Mouse (Mus musculus) CH12.LX (cell line): ENCODE measurements around the gene Pfn1. TPM values are rescaled to one million over a fixed set of nuclear protein-coding genes. Genes with fewer than 3 reads are reported as not detected.

Source experiments
- DNase-seq: peaks from one replicate; pipeline ENCODE4 v3.0.0-alpha.2; 2013; ENCODE audit errors: extremely low read depth
- H3K27ac ChIP-seq: 2 replicates; pipeline ENCODE4 v1.5.1; 2012; ENCODE audit warnings: low read depth, mild to moderate bottlenecking, control low read depth, moderate library complexity; ENCODE audit not compliant: insufficient read depth
- H3K27me3 ChIP-seq: replicated peaks from 2 replicates; pipeline ENCODE3; 2012; ENCODE audit warnings: inconsistent platforms
- H3K36me3 ChIP-seq, 2 experiments: replicated peaks in 1 of 2; 2 replicates each; pipeline versions ENCODE3 to v1.6.1; 2012; ENCODE audit warnings: inconsistent platforms in 1 of 2, low read length in 1 of 2, mild to moderate bottlenecking in 1 of 2, mixed read lengths in 1 of 2, moderate library complexity in 1 of 2; ENCODE audit not compliant: control insufficient read depth in 1 of 2, insufficient read depth in 1 of 2
- H3K4me1 ChIP-seq, 2 experiments: 2 replicates each; pipeline ENCODE4 v1.6.1; 2012; ENCODE audit warnings: inconsistent platforms in 1 of 2, moderate library complexity in 1 of 2; ENCODE audit not compliant: insufficient read depth in 2 of 2, control insufficient read depth in 1 of 2
- H3K4me2 ChIP-seq: 2 replicates; pipeline ENCODE4 v1.6.1; 2012; ENCODE audit warnings: low read depth, mild to moderate bottlenecking, control low read depth; ENCODE audit not compliant: poor library complexity, insufficient read depth, severe bottlenecking
- H3K4me3 ChIP-seq, 3 experiments: fragments of 150-350 bp in 1 of 3; sonication (generic) in 1 of 3; replicated peaks in 1 of 3; 2 replicates each; pipeline versions ENCODE3 to v1.5.1; 2011 to 2012; ENCODE audit warnings: low read depth in 2 of 3, low read length in 2 of 3, mild to moderate bottlenecking in 2 of 3, moderate library complexity in 2 of 3, control low read depth in 1 of 3, improper control_type of control experiment in 1 of 3, inconsistent platforms in 1 of 3, mixed read lengths in 1 of 3; ENCODE audit not compliant: poor library complexity in 1 of 3
- H3K79me2 ChIP-seq: replicated peaks from 2 replicates; pipeline ENCODE4 v1.6.1; 2012; ENCODE audit warnings: mild to moderate bottlenecking, moderate library complexity; ENCODE audit not compliant: control insufficient read depth, poor library complexity, insufficient read depth, severe bottlenecking; ENCODE audit errors: extremely low read depth
- H3K9ac ChIP-seq: 2 replicates; pipeline ENCODE4 v1.6.1; 2012; ENCODE audit warnings: low read depth, mild to moderate bottlenecking, control low read depth, moderate library complexity; ENCODE audit not compliant: insufficient read depth
- H3K9me3 ChIP-seq: replicated peaks from 2 replicates; pipeline ENCODE3; 2012; ENCODE audit warnings: low read length, inconsistent platforms, mixed read lengths
- CHD2 ChIP-seq: IDR thresholded peaks from 2 replicates; pipeline ENCODE4 v1.6.1; 2011; ENCODE audit warnings: low read length, improper control_type of control experiment
- CTCF ChIP-seq, 2 experiments: IDR thresholded peaks in 1 of 2; conservative IDR thresholded peaks in 1 of 2; 2 replicates each; pipeline ENCODE4 v1.5.1; 2011 to 2012; ENCODE audit warnings: low read depth in 2 of 2, low read length in 2 of 2, improper control_type of control experiment in 1 of 2, inconsistent platforms in 1 of 2, mild to moderate bottlenecking in 1 of 2, moderate library complexity in 1 of 2
- E2F4 ChIP-seq: IDR thresholded peaks from 2 replicates; pipeline ENCODE4 v1.6.1; 2011; ENCODE audit warnings: low read depth, low read length, improper control_type of control experiment; ENCODE audit not compliant: insufficient replicate concordance
- ELF1 ChIP-seq: IDR thresholded peaks from 2 replicates; pipeline ENCODE4 v1.6.1; 2014; ENCODE audit warnings: low read depth, mild to moderate bottlenecking, inconsistent platforms, low read length, improper control_type of control experiment
- EP300 ChIP-seq: IDR thresholded peaks from 2 replicates; pipeline ENCODE4 v1.6.1; 2011; ENCODE audit warnings: low read length, improper control_type of control experiment
- ETS1 ChIP-seq: conservative IDR thresholded peaks from 2 replicates; pipeline ENCODE4 v1.6.1; 2012; ENCODE audit warnings: low read depth, mild to moderate bottlenecking, inconsistent platforms, low read length, improper control_type of control experiment, moderate library complexity
- GABPA ChIP-seq: IDR thresholded peaks from 2 replicates; pipeline ENCODE4 v1.6.1; 2012; ENCODE audit warnings: low read depth, low read length, improper control_type of control experiment, inconsistent platforms; ENCODE audit not compliant: insufficient replicate concordance
- HCFC1 ChIP-seq: IDR thresholded peaks from 2 replicates; pipeline ENCODE4 v1.6.1; 2012; ENCODE audit warnings: low read depth, mild to moderate bottlenecking, inconsistent platforms, low read length, improper control_type of control experiment
- JUN ChIP-seq: IDR thresholded peaks from 2 replicates; pipeline ENCODE4 v1.6.1; 2011; ENCODE audit warnings: low read depth, mild to moderate bottlenecking, low read length, improper control_type of control experiment, moderate library complexity; ENCODE audit not compliant: insufficient read depth
- JUND ChIP-seq: conservative IDR thresholded peaks from 2 replicates; pipeline ENCODE4 v1.6.1; 2011; ENCODE audit warnings: low read depth, low read length, improper control_type of control experiment
- KAT2A ChIP-seq: IDR thresholded peaks from 2 replicates; pipeline ENCODE4 v1.6.1; 2012; ENCODE audit warnings: low read length, improper control_type of control experiment, inconsistent platforms; ENCODE audit not compliant: insufficient replicate concordance
- MAFK ChIP-seq: IDR thresholded peaks from 2 replicates; pipeline ENCODE4 v1.6.1; 2011; ENCODE audit warnings: low read length, improper control_type of control experiment; ENCODE audit not compliant: insufficient replicate concordance
- MAZ ChIP-seq: IDR thresholded peaks from 2 replicates; pipeline ENCODE4 v1.6.1; 2012; ENCODE audit warnings: low read depth, mild to moderate bottlenecking, inconsistent platforms, low read length, improper control_type of control experiment, moderate library complexity
- MXI1 ChIP-seq: IDR thresholded peaks from 2 replicates; pipeline ENCODE4 v1.6.1; 2011; ENCODE audit warnings: mild to moderate bottlenecking, low read depth, low read length, improper control_type of control experiment
- NELFE ChIP-seq: IDR thresholded peaks from 2 replicates; pipeline ENCODE4 v1.6.1; 2011; ENCODE audit warnings: low read depth, low read length, improper control_type of control experiment
- PAX5 ChIP-seq: IDR thresholded peaks from 2 replicates; pipeline ENCODE4 v1.6.1; 2012; ENCODE audit warnings: low read length, inconsistent platforms, mixed read lengths
- POLR2A ChIP-seq: IDR thresholded peaks from 2 replicates; pipeline ENCODE4 v1.6.1; 2011; ENCODE audit warnings: low read depth, mild to moderate bottlenecking, improper control_type of control experiment, low read length
- POLR2AphosphoS2 ChIP-seq: IDR thresholded peaks from 2 replicates; pipeline ENCODE4 v1.6.1; 2011; ENCODE audit warnings: low read depth, low read length, improper control_type of control experiment
- RAD21 ChIP-seq: IDR thresholded peaks from 2 replicates; pipeline ENCODE4 v1.6.1; 2011; ENCODE audit warnings: low read depth, mild to moderate bottlenecking, low read length, improper control_type of control experiment, moderate library complexity
- RCOR1 ChIP-seq: conservative IDR thresholded peaks from 2 replicates; pipeline ENCODE4 v1.6.1; 2012; ENCODE audit warnings: low read depth, mild to moderate bottlenecking, inconsistent platforms, low read length, improper control_type of control experiment
- SMC3 ChIP-seq: IDR thresholded peaks from 2 replicates; pipeline ENCODE4 v1.6.1; 2011; ENCODE audit warnings: low read depth, low read length, improper control_type of control experiment
- TBP ChIP-seq: conservative IDR thresholded peaks from 2 replicates; pipeline ENCODE4 v1.6.1; 2011; ENCODE audit warnings: low read depth, low read length, improper control_type of control experiment
- TCF12 ChIP-seq: IDR thresholded peaks from 2 replicates; pipeline ENCODE4 v1.6.1; 2014; ENCODE audit warnings: low read depth, mild to moderate bottlenecking, inconsistent platforms, low read length, improper control_type of control experiment
- USF1 ChIP-seq: IDR thresholded peaks from 2 replicates; pipeline ENCODE4 v1.6.1; 2014; ENCODE audit warnings: low read depth, mild to moderate bottlenecking, inconsistent platforms, low read length, improper control_type of control experiment
- USF2 ChIP-seq: conservative IDR thresholded peaks from 2 replicates; pipeline ENCODE4 v1.6.1; 2011; ENCODE audit warnings: low read depth, low read length, improper control_type of control experiment
- ZKSCAN1 ChIP-seq: IDR thresholded peaks from 2 replicates; pipeline ENCODE4 v1.6.1; 2012; ENCODE audit warnings: low read depth, inconsistent platforms, low read length, improper control_type of control experiment, borderline replicate concordance
- ZNF384 ChIP-seq: IDR thresholded peaks from 2 replicates; pipeline ENCODE4 v1.6.1; 2012; ENCODE audit warnings: low read depth, low read length, improper control_type of control experiment, inconsistent platforms
- dilution Hi-C: fragments of 300-500 bp; cut with MboI; formaldehyde crosslinking; loops from 2 replicates; pipeline ENCODE4 v1.14.3; 2020; ENCODE audit warnings: low sequenced_read_pairs; ENCODE audit not compliant: extremely low pct_unique_long_range_greater_than_20kb, extremely low pct_ligation_motif_present
- in situ Hi-C: fragments of 300-500 bp; cut with MboI; formaldehyde crosslinking; loops from 3 replicates; pipeline ENCODE4 v1.14.3; 2019; ENCODE audit warnings: low sequenced_read_pairs, low pct_ligation_motif_present, low pct_unique_long_range_greater_than_20kb, mixed read lengths
- polyA plus RNA-seq: library from polyadenylated mRNA; unstranded; fragments of >175 nt; gene quantifications from 2 replicates; pipeline ENCODE4 v1.2.1, GENCODE M21; 2012; ENCODE audit warnings: low read depth; ENCODE audit not compliant: insufficient read length
- total RNA-seq, 2 experiments: library from RNA; depleted of rRNA; stranded (reverse); fragments of 300-350 nt in 1 of 2; fragments of >200 nt in 1 of 2; gene quantifications; 2 replicates each; pipeline ENCODE4 v1.2.3; 2012 to 2014

Pfn1 gene
- total and polyA plus RNA-seq, 3 experiments: 844 to 2,624 (median 1,045) TPM

DNA sequence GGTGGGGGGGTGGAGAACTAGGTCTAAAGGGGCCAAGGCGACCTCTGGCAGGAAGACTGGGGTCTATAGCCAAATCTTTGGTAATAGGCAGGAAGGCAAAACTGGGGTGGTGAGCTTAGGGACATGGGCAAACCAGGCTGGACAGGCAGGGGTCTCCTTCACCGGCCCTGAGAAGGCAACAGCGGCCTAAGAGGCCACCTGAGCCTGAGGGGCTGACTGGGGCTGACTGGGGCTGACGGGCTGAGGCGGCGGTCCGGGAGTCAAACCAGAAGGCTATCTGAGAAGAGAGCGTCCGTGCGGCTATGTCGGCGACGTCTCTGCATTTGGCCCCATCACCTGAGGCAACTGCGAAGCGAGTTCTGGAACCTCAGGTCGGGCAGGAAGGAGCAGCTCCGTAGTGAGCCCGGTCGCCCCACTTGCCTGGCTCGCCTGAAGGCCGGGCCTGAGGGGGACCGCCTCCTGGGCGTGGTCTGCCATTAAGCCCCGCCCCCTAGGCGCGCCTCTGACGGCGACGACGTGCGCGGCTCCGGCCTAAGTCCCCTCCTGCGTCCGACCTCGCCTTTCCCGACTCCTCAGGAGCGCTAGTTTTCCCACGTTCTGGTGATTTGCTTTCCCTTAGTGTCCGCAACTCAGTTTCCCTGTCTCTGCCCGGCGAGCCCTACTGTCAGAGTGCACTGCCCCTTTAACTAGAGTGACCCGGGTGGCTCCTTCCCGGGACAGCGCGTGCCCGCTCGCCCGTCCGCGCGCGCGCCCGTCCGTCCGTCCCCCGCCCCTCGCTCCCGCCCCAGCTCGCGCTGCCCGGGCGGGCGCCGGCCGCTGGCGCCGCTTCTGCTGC lies 45.5 kb upstream of the Pfn1 start, which contains the start of the genes Inca1 and Kif1c (continued):
- peak; percentile 94 for TF ChIP-seq POLR2A
- TF ChIP-seq CHD2: no peak
- TF ChIP-seq E2F4: no peak
- TF ChIP-seq USF2: no peak
- no peak for TF ChIP-seq RAD21
- no peak for TF ChIP-seq EP300
- TF ChIP-seq CTCF (conservative IDR thresholded peaks at IDR 0.05 in 1 of 2, IDR thresholded peaks at IDR 0.05 in 1 of 2; ENCODE audit: low read depth in 2 of 2, low read length in 2 of 2): no peak
- TF ChIP-seq POLR2AphosphoS2: no peak; the same call in 1 of the 2 replicates
- no peak; the same call in 1 of the 2 replicates for TF ChIP-seq ELF1
- peak; percentile 69; the same call in 1 of the 2 replicates for TF ChIP-seq TCF12
- no peak for TF ChIP-seq RCOR1
- TF ChIP-seq USF1: no peak

- H3K4me3 ChIP-seq: no peak overlapping the region
- H3K4me1 ChIP-seq: peaks cover 9 to 24% of the 10 kb centered on the region in 2 experiments
- H3K36me3 ChIP-seq: peaks cover 8 to 19% of the 10 kb centered on the region in 2 experiments
- H3K27me3 ChIP-seq: peaks cover 3% of the 10 kb centered on the region
- H3K79me2 ChIP-seq: 0 out of 2 replicates have a peak, but pooled peaks cover 5% of the 10 kb centered on the region
- H3K27ac ChIP-seq: no peak overlapping the region
- H3K9me3 ChIP-seq: no peaks in the 10 kb centered on the region
- in situ Hi-C loops: no loop called here
- TF ChIP-seq ZKSCAN1: no peak
- no peak for TF ChIP-seq JUND
- no peak for TF ChIP-seq GABPA
- no peak for TF ChIP-seq MAFK
- no peak for TF ChIP-seq ZNF384
- no peak for TF ChIP-seq MAZ
- no peak for TF ChIP-seq KAT2A
- no peak for TF ChIP-seq HCFC1
- no peak for TF ChIP-seq JUN
- no peak for TF ChIP-seq TBP
- no peak for TF ChIP-seq SMC3
- no peak for TF ChIP-seq RCOR1
- TF ChIP-seq MXI1: no peak
- TF ChIP-seq PAX5: no peak
- TF ChIP-seq CHD2: no peak
- no peak for TF ChIP-seq ETS1
- TF ChIP-seq RAD21: no peak
- TF ChIP-seq ELF1: no peak
- TF ChIP-seq NELFE: no peak
- TF ChIP-seq TCF12: no peak
- TF ChIP-seq, all 38 proteins: peak for 0
- no peak for DNase-seq
- H3K4me2 ChIP-seq: no peak overlapping the region
- no peak overlapping the region for H3K9ac ChIP-seq
- dilution Hi-C loops: no loop called here
Measured at GRCm38 (mm10) chr11:70699051-70699450, 44.6 kb upstream of the Pfn1 start.
